In genomic region chr4:152344651-152345050, GRCm38 (mm10) we compare ENCODE assay signal across 28 mouse cellular contexts. TPM values are rescaled to one million over a fixed set of nuclear protein-coding genes. Genes with fewer than 3 reads are reported as not detected.
DNase-seq lines count a peak whose midpoint lies in the region; ATAC-seq and TF ChIP-seq lines count a peak whose summit lies in the region.
"Had no signal": no experiment of that assay in that cellular context is flagged by ENCODE, and none has a peak within 500 bp of the region (broad histone marks: within the 10 kb centered on the region; RNA-seq: fewer than 3 reads in every experiment).

No protein-coding gene starts in this region.

- no peak for TF ChIP-seq CTCF in liver, postnatal 0 days (IDR thresholded peaks at IDR 0.05; ENCODE audit: low read depth)
- no peak for TF ChIP-seq CTCF in CH12.LX (conservative IDR thresholded peaks at IDR 0.05 in 1 of 2, IDR thresholded peaks at IDR 0.05 in 1 of 2; ENCODE audit: low read depth in 2 of 2, low read length in 2 of 2)
- TF ChIP-seq CTCF in MEL (IDR thresholded peaks at IDR 0.05 in 2 of 3, conservative IDR thresholded peaks at IDR 0.05 in 1 of 3; ENCODE audit: control insufficient read depth in 1 of 3, insufficient read depth in 1 of 3, low read depth in 2 of 3, low read length in 3 of 3, poor library complexity in 1 of 3, severe bottlenecking in 1 of 3), result no peak

- H3K9me3 ChIP-seq in liver, postnatal 0 days (ENCODE audit: low read length), result no peaks in the 10 kb centered on the region
- no peaks in the 10 kb centered on the region for H3K9me3 ChIP-seq in CH12.LX (replicated peaks; ENCODE audit: low read length)
- H3K9me3 ChIP-seq in MEL (replicated peaks; ENCODE audit: insufficient read depth, low read length), result no peaks in the 10 kb centered on the region
- H3K9me3 ChIP-seq: forebrain, embryonic 10.5 days; heart, embryonic 13.5 days; hindbrain, embryonic 12.5 days; limb, embryonic 15.5 days; midbrain, embryonic 12.5 days; neural tube, embryonic 13.5 days had no signal

- dilution Hi-C loops in CH12.LX (cut with MboI; ENCODE audit: extremely low pct_ligation_motif_present, extremely low pct_unique_long_range_greater_than_20kb, low sequenced_read_pairs), result no loop called here

- H3K4me1 ChIP-seq in liver, postnatal 0 days (ENCODE audit: insufficient read depth), result peaks cover 16% of the 10 kb centered on the region
- H3K4me1 ChIP-seq in CH12.LX (ENCODE audit: control insufficient read depth in 1 of 2, insufficient read depth in 2 of 2) (peaks cover 20 to 42% of the 10 kb centered on the region in 2 experiments), MEL (ENCODE audit: control insufficient read depth in 1 of 2, insufficient read depth in 2 of 2, low read length in 2 of 2) (peaks cover 6 to 15% of the 10 kb centered on the region in 2 experiments; a peak in 3 of 4 replicates)

- peaks cover 33% of the 10 kb centered on the region for H3K27me3 ChIP-seq in liver, postnatal 0 days (ENCODE audit: insufficient read depth, low read length)
- H3K27me3 ChIP-seq in CH12.LX (replicated peaks), result peaks cover 2% of the 10 kb centered on the region
- no peaks in the 10 kb centered on the region for H3K27me3 ChIP-seq in MEL (ENCODE audit: control insufficient read depth in 1 of 2, insufficient read depth in 2 of 2, low read length in 2 of 2)

- in situ Hi-C loops in CH12.LX (cut with MboI; ENCODE audit: low pct_ligation_motif_present, low pct_unique_long_range_greater_than_20kb, low sequenced_read_pairs), result no loop called here

- TF ChIP-seq EP300 in liver, postnatal 0 days (IDR thresholded peaks at IDR 0.05; ENCODE audit: low read depth), result no peak
- TF ChIP-seq EP300 in CH12.LX (IDR thresholded peaks at IDR 0.05; ENCODE audit: low read length) (no peak), MEL (IDR thresholded peaks at IDR 0.05; ENCODE audit: low read depth in 1 of 2, low read length in 2 of 2) (no peak)

- DNase-seq in liver, postnatal 0 days, result no peak
- DNase-seq in liver (no peak), CH12.LX (ENCODE audit: extremely low read depth) (no peak), MEL (ENCODE audit: low read depth, low spot score) (peak; percentile 22)
- no peak for DNase-seq in right cerebral cortex, postnatal 25 days
- DNase-seq in gastrocnemius, adult 18-20 months (ENCODE audit: low spot score), result no peak
- DNase-seq in kidney, postnatal 10 days, result no peak
- DNase-seq: cerebellum, adult 11-12 months; forebrain, postnatal 0 days; kidney, adult 9 months; left cerebral cortex, postnatal 4 days; lung, embryonic 14.5 days; retina, postnatal 1 day; thymus, postnatal 25 days had no signal

- TF ChIP-seq POLR2A in CH12.LX (IDR thresholded peaks at IDR 0.05; ENCODE audit: low read depth, low read length), result peak; percentile 45; the same call in 1 of the 2 replicates
- TF ChIP-seq POLR2A in MEL (IDR thresholded peaks at IDR 0.05; ENCODE audit: control insufficient read depth in 1 of 2, insufficient read depth in 1 of 2, low read depth in 1 of 2, low read length in 2 of 2, poor library complexity in 1 of 2), result no peak

- no peak overlapping the region for H3K4me3 ChIP-seq in liver, postnatal 0 days (ENCODE audit: low read depth, low read length)
- H3K4me3 ChIP-seq in CH12.LX (replicated peaks in 1 of 3; ENCODE audit: low read depth in 2 of 3, low read length in 2 of 3, poor library complexity in 1 of 3) (no peak overlapping the region), MEL (ENCODE audit: control insufficient read depth in 1 of 2, insufficient read depth in 1 of 2, low read depth in 2 of 2, low read length in 2 of 2) (peak overlapping the region in 1 of 2 experiments; percentile 17; a peak in 1 of 4 replicates)
- H3K4me3 ChIP-seq: forebrain, embryonic 10.5 days; heart, adult 2 months; heart, embryonic 13.5 days; hindbrain, embryonic 12.5 days; limb, embryonic 15.5 days; midbrain, embryonic 12.5 days; neural tube, embryonic 13.5 days had no signal

- no peaks in the 10 kb centered on the region for H3K36me3 ChIP-seq in liver, postnatal 0 days (replicated peaks; ENCODE audit: insufficient read depth, low read length)
- H3K36me3 ChIP-seq in CH12.LX (replicated peaks in 1 of 2; ENCODE audit: control insufficient read depth in 1 of 2, insufficient read depth in 1 of 2, low read length in 1 of 2), result peaks cover 0 to under 1% of the 10 kb centered on the region in 2 experiments
- H3K36me3 ChIP-seq in MEL (ENCODE audit: control insufficient read depth in 1 of 2, insufficient read depth in 2 of 2, low read length in 2 of 2), result no peaks in the 10 kb centered on the region
- H3K36me3 ChIP-seq: forebrain, embryonic 10.5 days; G1E; heart, embryonic 13.5 days; hindbrain, embryonic 12.5 days; limb, embryonic 15.5 days; midbrain, embryonic 12.5 days; neural tube, embryonic 13.5 days had no signal

- TF ChIP-seq RAD21 in CH12.LX (IDR thresholded peaks at IDR 0.05; ENCODE audit: low read depth, low read length) (no peak), MEL (IDR thresholded peaks at IDR 0.05; ENCODE audit: low read depth, low read length) (no peak)

- no peak overlapping the region for H3K4me2 ChIP-seq in liver, postnatal 0 days (ENCODE audit: low read depth, low read length)
- peak overlapping the region; percentile 3; the same call in 1 of the 2 replicates for H3K4me2 ChIP-seq in CH12.LX (ENCODE audit: insufficient read depth, low read depth, poor library complexity, severe bottlenecking)
- H3K4me2 ChIP-seq: heart, embryonic 13.5 days; hindbrain, embryonic 12.5 days; limb, embryonic 15.5 days; lung, embryonic 14.5 days; midbrain, embryonic 12.5 days; neural tube, embryonic 13.5 days had no signal

- 13% methylated on average over 7 of the region's 7 CpGs for WGBS in liver, postnatal 0 days (ENCODE audit: insufficient replicate concordance)

- no peak overlapping the region for H3K27ac ChIP-seq in liver, postnatal 0 days (ENCODE audit: low read depth)
- no peak overlapping the region for H3K27ac ChIP-seq in CH12.LX (ENCODE audit: insufficient read depth, low read depth)
- no peak overlapping the region for H3K27ac ChIP-seq in MEL (ENCODE audit: control insufficient read depth, low read depth, low read length)
- H3K27ac ChIP-seq: forebrain, embryonic 10.5 days; heart, adult 2 months; heart, embryonic 13.5 days; hindbrain, embryonic 12.5 days; limb, embryonic 15.5 days; macrophage; midbrain, embryonic 12.5 days; neural tube, embryonic 13.5 days had no signal

- H3K9ac ChIP-seq in liver, postnatal 0 days (replicated peaks), result no peak overlapping the region
- H3K9ac ChIP-seq in CH12.LX (ENCODE audit: insufficient read depth, low read depth), result no peak overlapping the region; the same call in 1 of the 2 replicates
- no peak overlapping the region; the same call in 1 of the 2 replicates for H3K9ac ChIP-seq in MEL (ENCODE audit: control insufficient read depth, low read depth, low read length, poor library complexity, severe bottlenecking)
- H3K9ac ChIP-seq: forebrain, postnatal 0 days; heart, embryonic 13.5 days; hindbrain, embryonic 12.5 days; limb, embryonic 15.5 days; lung, embryonic 14.5 days; midbrain, embryonic 12.5 days; neural tube, embryonic 13.5 days had no signal

- ATAC-seq in liver, postnatal 0 days, result peak; percentile 24; the same call in 1 of the 2 replicates
- ATAC-seq in megakaryocyte, adult 5-6 weeks (ENCODE audit: poor library complexity, severe bottlenecking), result peak; percentile 10; the same call in 1 of the 2 replicates
- ATAC-seq: forebrain, postnatal 0 days had no signal

- H3K79me2 ChIP-seq in CH12.LX (replicated peaks; ENCODE audit: control insufficient read depth, extremely low read depth, insufficient read depth, poor library complexity, severe bottlenecking) (no peaks in the 10 kb centered on the region), MEL (ENCODE audit: control insufficient read depth, insufficient read depth, low read length, poor library complexity) (no peaks in the 10 kb centered on the region)

RNA-seq across cellular contexts. Expression of gene Chd5, which starts 6.2 kb away (rescaled TPM):
- polyA plus RNA-seq in liver, postnatal 0 days (2015; fragmentation: Nextera tagmentation; extraction: Ambion mirVana), result 0.38 TPM in 1 of 2 replicates, not detected in the other
- total RNA-seq in CH12.LX (2012; rRNA removed) (0.88 and 3.4 TPM in 2 replicates), CH12.LX (2014; rRNA removed) (0.44 and 0.49 TPM in 2 replicates), MEL (2012; rRNA removed) (0.15 and 0.39 TPM in 2 replicates)
- polyA plus RNA-seq in CH12.LX (2012; ENCODE audit: insufficient read length, low read depth) (1.2 and 2.7 TPM in 2 replicates), MEL (2012; ENCODE audit: insufficient read depth in 1 of 2, insufficient read length in 2 of 2, low read depth in 1 of 2, low replicate concordance in 2 of 2, missing spikeins in 1 of 2) (under 1 TPM in 1 of 2 experiments, not detected in 1; 0.91 TPM)
- not detected in 2 replicates for total RNA-seq in megakaryocyte, adult 5-6 weeks (2015)
- 0.07 and 0.16 TPM in 2 replicates for total RNA-seq in megakaryocyte, adult 5-6 weeks (2017)
- under 1 TPM in 1 of 2 experiments, not detected in 1; 0.12 TPM for total RNA-seq in gastrocnemius, adult 18-20 months (2021)

RNA-seq across cellular contexts. Expression of gene Rpl22, which starts 19.1 kb away (rescaled TPM):
- 207 and 213 TPM in 2 replicates for polyA plus RNA-seq in liver, postnatal 0 days (2015; fragmentation: Nextera tagmentation; extraction: Ambion mirVana)
- total RNA-seq in CH12.LX (2012; rRNA removed) (1,590 and 1,720 TPM in 2 replicates), CH12.LX (2014; rRNA removed) (1,936 and 1,966 TPM in 2 replicates), MEL (2012; rRNA removed) (1,745 and 1,792 TPM in 2 replicates)
- polyA plus RNA-seq in CH12.LX (2012; ENCODE audit: insufficient read length, low read depth) (1,935 and 2,300 TPM in 2 replicates), MEL (2012; ENCODE audit: insufficient read depth in 1 of 2, insufficient read length in 2 of 2, low read depth in 1 of 2, low replicate concordance in 2 of 2, missing spikeins in 1 of 2) (1,000 to 10,000 TPM in 1 of 2 experiments, not detected in 1; 1,885 TPM)
- 968 and 1,019 TPM in 2 replicates for total RNA-seq in megakaryocyte, adult 5-6 weeks (2015)
- 2,015 and 2,172 TPM in 2 replicates for total RNA-seq in megakaryocyte, adult 5-6 weeks (2017)
- 100 to 1,000 TPM; 249 to 251 TPM for total RNA-seq in gastrocnemius, adult 18-20 months (2021)

RNA-seq across cellular contexts. Expression of gene Rnf207, which starts 25.9 kb away (rescaled TPM):
- polyA plus RNA-seq in liver, postnatal 0 days (2015; fragmentation: Nextera tagmentation; extraction: Ambion mirVana), result 0.13 TPM in 1 of 2 replicates, not detected in the other
- 0.21 and 0.51 TPM in 2 replicates for total RNA-seq in CH12.LX (2012; rRNA removed)
- not detected in 2 replicates for total RNA-seq in CH12.LX (2014; rRNA removed)
- not detected in 2 replicates for polyA plus RNA-seq in CH12.LX (2012; ENCODE audit: insufficient read length, low read depth)
- total RNA-seq in MEL (2012; rRNA removed), result not detected in 2 replicates
- polyA plus RNA-seq in MEL (2012; ENCODE audit: insufficient read depth in 1 of 2, insufficient read length in 2 of 2, low read depth in 1 of 2, low replicate concordance in 2 of 2, missing spikeins in 1 of 2), result under 1 TPM in 1 of 2 experiments, not detected in 1; 0.36 TPM
- total RNA-seq in megakaryocyte, adult 5-6 weeks (2015), result not detected in 2 replicates
- total RNA-seq in megakaryocyte, adult 5-6 weeks (2017), result not detected in 2 replicates
- total RNA-seq in gastrocnemius, adult 18-20 months (2021), result not detected
- total RNA-seq: gastrocnemius, postnatal 25 days had no signal
- polyA plus RNA-seq: G1E, macrophage had no signal

RNA-seq across cellular contexts. Expression of gene Icmt, which starts 47.6 kb away (rescaled TPM):
- 5.9 and 6.9 TPM in 2 replicates for polyA plus RNA-seq in liver, postnatal 0 days (2015; fragmentation: Nextera tagmentation; extraction: Ambion mirVana)
- 21.5 and 27.4 TPM in 2 replicates for total RNA-seq in CH12.LX (2012; rRNA removed)
- total RNA-seq in CH12.LX (2014; rRNA removed), result 17.8 and 18.5 TPM in 2 replicates
- 24.2 and 29.8 TPM in 2 replicates for polyA plus RNA-seq in CH12.LX (2012; ENCODE audit: insufficient read length, low read depth)
- 30.3 and 30.4 TPM in 2 replicates for total RNA-seq in MEL (2012; rRNA removed)
- 10 to 100 TPM in 1 of 2 experiments, not detected in 1; 50.8 TPM for polyA plus RNA-seq in MEL (2012; ENCODE audit: insufficient read depth in 1 of 2, insufficient read length in 2 of 2, low read depth in 1 of 2, low replicate concordance in 2 of 2, missing spikeins in 1 of 2)
- 8.7 and 9.3 TPM in 2 replicates for total RNA-seq in megakaryocyte, adult 5-6 weeks (2015)
- 9.7 and 11.9 TPM in 2 replicates for total RNA-seq in megakaryocyte, adult 5-6 weeks (2017)
- 10 to 100 TPM; 19.8 to 19.9 TPM for total RNA-seq in gastrocnemius, adult 18-20 months (2021)

RNA-seq across cellular contexts. Expression of gene Hes3, which starts 53.2 kb away (rescaled TPM):
- not detected in 2 replicates for polyA plus RNA-seq in liver, postnatal 0 days (2015; fragmentation: Nextera tagmentation; extraction: Ambion mirVana)
- total RNA-seq in CH12.LX (2012; rRNA removed), result 0.13 and 0.21 TPM in 2 replicates
- total RNA-seq in CH12.LX (2014; rRNA removed), result not detected in 2 replicates
- 0.17 TPM in 1 of 2 replicates, not detected in the other for polyA plus RNA-seq in CH12.LX (2012; ENCODE audit: insufficient read length, low read depth)
- total RNA-seq in MEL (2012; rRNA removed), result not detected in 2 replicates
- under 1 TPM in 1 of 2 experiments, not detected in 1; 0.04 TPM for polyA plus RNA-seq in MEL (2012; ENCODE audit: insufficient read depth in 1 of 2, insufficient read length in 2 of 2, low read depth in 1 of 2, low replicate concordance in 2 of 2, missing spikeins in 1 of 2)
- total RNA-seq in megakaryocyte, adult 5-6 weeks (2015), result not detected in 2 replicates
- not detected in 2 replicates for total RNA-seq in megakaryocyte, adult 5-6 weeks (2017)
- not detected for total RNA-seq in gastrocnemius, adult 18-20 months (2021)
- total RNA-seq: adrenal gland, postnatal 36 days; G1E; gastrocnemius, postnatal 25 days; heart, adult 2 months; heart, postnatal 14 days; left cerebral cortex, adult 18-20 months had no signal
- polyA plus RNA-seq: forebrain, postnatal 0 days; G1E; heart, adult 2 months; heart, embryonic 13.5 days; limb, embryonic 15.5 days; lung, embryonic 14.5 days; macrophage had no signal
